Mouse (Mus musculus): ENCODE measurements around the gene Otud7b.

- TF ChIP-seq MAX (IDR thresholded peaks at IDR 0.05) = no peak
- TF ChIP-seq CTCF (IDR thresholded peaks at IDR 0.05; ENCODE audit: control insufficient read depth, insufficient read depth, insufficient read length) = no peak
- TF ChIP-seq USF1 (IDR thresholded peaks at IDR 0.05; ENCODE audit: low read depth) = no peak
- no peak for TF ChIP-seq MYOG (IDR thresholded peaks at IDR 0.05; ENCODE audit: control insufficient read depth, extremely low read depth, insufficient read length)
- TF ChIP-seq MYOD1 (IDR thresholded peaks at IDR 0.05; ENCODE audit: control insufficient read depth, insufficient read length, low read depth) = no peak
- no peak for TF ChIP-seq FOSL1 (IDR thresholded peaks at IDR 0.05; ENCODE audit: insufficient read depth, low read length, poor library complexity, severe bottlenecking)
Observed at GRCm38 (mm10) chr3:96104261-96105065, at the start of gene Otud7b.

All from C2C12 (cell line).